Mouse (Mus musculus) liver, adult 2 months (tissue): ENCODE measurements around the gene Rgs7. TPM values are rescaled to one million over a fixed set of nuclear protein-coding genes. Genes with fewer than 3 reads are reported as not detected.

Experiments
- DNase-seq: peaks from one replicate; pipeline ENCODE4 v3.0.0-alpha.2; 2011; ENCODE audit warnings: low read depth, low spot score; ENCODE audit errors: extremely low read depth
- H3K27ac ChIP-seq: fragments of 200-500 bp; replicated peaks from 2 replicates; pipeline ENCODE4 v1.5.1; 2012; ENCODE audit warnings: low read depth, mild to moderate bottlenecking, control low read depth, inconsistent platforms, low read length; ENCODE audit not compliant: insufficient read depth
- H3K27me3 ChIP-seq: fragments of 200-500 bp; 2 replicates; pipeline ENCODE4 v1.6.1; 2012; ENCODE audit warnings: mild to moderate bottlenecking, moderate library complexity, low read length, inconsistent platforms; ENCODE audit not compliant: control insufficient read depth, insufficient read depth
- H3K36me3 ChIP-seq: fragments of 200-500 bp; 2 replicates; pipeline ENCODE4 v1.6.1; 2012; ENCODE audit warnings: low read length, inconsistent platforms; ENCODE audit not compliant: control insufficient read depth, insufficient read depth
- H3K4me1 ChIP-seq: fragments of 200-500 bp; 2 replicates; pipeline ENCODE4 v1.6.1; 2011; ENCODE audit warnings: low read length; ENCODE audit not compliant: control insufficient read depth, insufficient read depth
- H3K4me3 ChIP-seq: fragments of 200-500 bp; 2 replicates; pipeline ENCODE4 v1.5.1; 2011; ENCODE audit warnings: low read depth, mild to moderate bottlenecking, control low read depth, low read length, moderate library complexity; ENCODE audit not compliant: insufficient read depth
- H3K79me2 ChIP-seq: fragments of 200-500 bp; 2 replicates; pipeline ENCODE4 v1.6.1; 2012; ENCODE audit warnings: inconsistent platforms, mild to moderate bottlenecking, low read length, moderate library complexity; ENCODE audit not compliant: control insufficient read depth, insufficient read depth
- H3K9ac ChIP-seq: fragments of 200-500 bp; 2 replicates; pipeline ENCODE4 v1.6.1; 2012; ENCODE audit warnings: low read depth, mild to moderate bottlenecking, control low read depth, inconsistent platforms, low read length
- CTCF ChIP-seq: fragments of 200-500 bp; IDR thresholded peaks from 2 replicates; pipeline ENCODE4 v1.5.1; 2011; ENCODE audit warnings: low read depth, low read length, control low read depth
- POLR2A ChIP-seq: fragments of 200-500 bp; IDR thresholded peaks from 2 replicates; pipeline ENCODE4 v1.6.1; 2011; ENCODE audit warnings: low read length, control low read depth; ENCODE audit not compliant: insufficient read depth; ENCODE audit errors: extremely low read depth
- WGBS: fragments of 180-500 bp; shearing (Covaris S2); methylation state at CpG from one replicate; pipeline ENCODE4 v1.1.7; 2018; 5-methylcytosine and 5-hydroxymethylcytosine counted together
- polyA plus RNA-seq: library from polyadenylated mRNA; depleted of rRNA; stranded (reverse); fragments of >200 nt; gene quantifications from 2 replicates; pipeline ENCODE4 v1.2.3, GENCODE M21; 2012
- total RNA-seq: library from RNA; depleted of rRNA; stranded (reverse); fragments of >200 nt; gene quantifications from 2 replicates; pipeline ENCODE4 v1.2.3, GENCODE M21; 2014

Gene Rgs7
- total and polyA plus RNA-seq, 2 experiments: 0.09 to 0.11 TPM

GRCm38 (mm10) chr1:175240137-175240536 lies 252.2 kb downstream of the Rgs7 start:
- Histone ChIP-seq H3K9ac (no peak overlapping the region), H3K4me3 (no peak overlapping the region), H3K4me1 (no peaks in the 10 kb centered on the region), H3K36me3 (no peaks in the 10 kb centered on the region), H3K27me3 (no peaks in the 10 kb centered on the region), H3K27ac (no peak overlapping the region), H3K79me2 (no peaks in the 10 kb centered on the region)
- DNase-seq: no peak
- WGBS: 19% methylated on average over 2 of the region's 2 CpGs
- TF ChIP-seq CTCF: no peak
- TF ChIP-seq POLR2A: no peak

GRCm38 (mm10) chr1:175221593-175222500 lies 270.5 kb downstream of the Rgs7 start:
- WGBS: 88% methylated on average over 3 of the region's 3 CpGs
- no peaks in the 10 kb centered on the region for H3K79me2 ChIP-seq
- H3K4me1 ChIP-seq: no peaks in the 10 kb centered on the region
- TF ChIP-seq POLR2A (no peak), CTCF (no peak)
- no peak overlapping the region for H3K27ac ChIP-seq
- H3K36me3 ChIP-seq: no peaks in the 10 kb centered on the region
- no peak for DNase-seq
- no peak overlapping the region for H3K4me3 ChIP-seq
- H3K9ac ChIP-seq: no peak overlapping the region
- no peaks in the 10 kb centered on the region for H3K27me3 ChIP-seq

GRCm38 (mm10) chr1:175219563-175219962 lies 272.7 kb downstream of the Rgs7 start:
- H3K79me2 ChIP-seq: no peaks in the 10 kb centered on the region
- no peak overlapping the region for H3K9ac ChIP-seq
- TF ChIP-seq CTCF (no peak), POLR2A (no peak)
- no peaks in the 10 kb centered on the region for H3K36me3 ChIP-seq
- no peak for DNase-seq
- H3K27me3 ChIP-seq: no peaks in the 10 kb centered on the region
- H3K4me1 ChIP-seq: no peaks in the 10 kb centered on the region
- 87% methylated on average over 2 of the region's 2 CpGs for WGBS
- H3K27ac ChIP-seq: no peak overlapping the region
- no peak overlapping the region for H3K4me3 ChIP-seq

- H3K4me1 ChIP-seq: no peaks in the 10 kb centered on the region
These were observed 285.3 kb downstream of the Rgs7 start for GRCm38 (mm10) chr1:175207004-175207403.

GRCm38 (mm10) chr1:175205633-175206032 lies 286.7 kb downstream of the Rgs7 start:
- WGBS: 22% methylated on average over 1 of the region's 1 CpGs
- no peak for TF ChIP-seq CTCF
- no peak for TF ChIP-seq POLR2A
- no peak for DNase-seq
- no peaks in the 10 kb centered on the region for H3K27me3 ChIP-seq
- H3K4me1 ChIP-seq: no peaks in the 10 kb centered on the region
- H3K36me3 ChIP-seq: no peaks in the 10 kb centered on the region
- H3K4me3 ChIP-seq: no peak overlapping the region
- no peak overlapping the region for H3K9ac ChIP-seq
- no peaks in the 10 kb centered on the region for H3K79me2 ChIP-seq
- no peak overlapping the region for H3K27ac ChIP-seq

More at GRCm38 (mm10) chr1:175207004-175207403, 285.3 kb downstream of the Rgs7 start:
- Histone ChIP-seq H3K27ac (no peak overlapping the region), H3K79me2 (no peaks in the 10 kb centered on the region), H3K9ac (no peak overlapping the region), H3K4me3 (no peak overlapping the region), H3K27me3 (no peaks in the 10 kb centered on the region), H3K36me3 (no peaks in the 10 kb centered on the region)
- DNase-seq: no peak
- no peak for TF ChIP-seq POLR2A
- TF ChIP-seq CTCF: no peak
- WGBS: 86% methylated on average over 2 of the region's 2 CpGs

- H3K4me1 ChIP-seq: no peaks in the 10 kb centered on the region
- TF ChIP-seq POLR2A (no peak), CTCF (no peak)
- no peak overlapping the region for H3K9ac ChIP-seq
- H3K79me2 ChIP-seq: no peaks in the 10 kb centered on the region
- no peak overlapping the region for H3K4me3 ChIP-seq
- no peak for DNase-seq
- H3K27ac ChIP-seq: no peak overlapping the region
- WGBS: 61% methylated on average over 1 of the region's 1 CpGs
- no peaks in the 10 kb centered on the region for H3K36me3 ChIP-seq
- H3K27me3 ChIP-seq: no peaks in the 10 kb centered on the region
These were observed 288.8 kb downstream of the Rgs7 start for GRCm38 (mm10) chr1:175203544-175203943.
